Mouse (Mus musculus): ENCODE measurements around the gene 1700122O11Rik. TPM values are rescaled to one million over a fixed set of nuclear protein-coding genes. Genes with fewer than 3 reads are reported as not detected.

The 1700122O11Rik gene
- polyA plus RNA-seq, 1 experiment from 2014 or later: not detected

GRCm38 (mm10) chr17:48045631-48046030, 7.5 kb upstream of the 1700122O11Rik start:
- Histone ChIP-seq H3K4me2 (replicated peaks) (no peak overlapping the region), H3K9me3 (no peaks in the 10 kb centered on the region), H3K36me3 (no peaks in the 10 kb centered on the region), H3K4me3 (no peak overlapping the region), H3K27ac (replicated peaks) (no peak overlapping the region), H3K27me3 (no peaks in the 10 kb centered on the region), H3K9ac (replicated peaks) (no peak overlapping the region), H3K4me1 (peaks cover 13% of the 10 kb centered on the region)
- 31% methylated on average over 4 of the region's 4 CpGs for WGBS
- ATAC-seq (replicated peaks): no peak

- Histone ChIP-seq H3K27me3 (peaks cover 11% of the 10 kb centered on the region; the same call in 1 of the 2 replicates), H3K27ac (replicated peaks) (no peak overlapping the region), H3K4me1 (peaks cover 22% of the 10 kb centered on the region), H3K4me2 (replicated peaks) (no peak overlapping the region), H3K36me3 (no peaks in the 10 kb centered on the region), H3K4me3 (no peak overlapping the region), H3K9ac (replicated peaks) (no peak overlapping the region), H3K9me3 (no peaks in the 10 kb centered on the region)
- ATAC-seq (replicated peaks): no peak
- 87% methylated on average over 5 of the region's 5 CpGs for WGBS
Measured at GRCm38 (mm10) chr17:48043154-48043880, 5.2 kb upstream of the 1700122O11Rik start.

- H3K4me3 ChIP-seq: peak overlapping the region; percentile 16
- H3K27me3 ChIP-seq: peaks cover 13% of the 10 kb centered on the region; the same call in 1 of the 2 replicates
- H3K4me1 ChIP-seq: peaks cover 22% of the 10 kb centered on the region
- peak overlapping the region; percentile 37; the same call in 1 of the 2 replicates for H3K4me2 ChIP-seq (replicated peaks)
- WGBS: 3% methylated on average over 29 of the region's 29 CpGs
- H3K27ac ChIP-seq (replicated peaks): peak overlapping the region; percentile 67
- peak; percentile 70 for ATAC-seq (replicated peaks)
- H3K9ac ChIP-seq (replicated peaks): peak overlapping the region; percentile 14; the same call in 1 of the 2 replicates
- H3K9me3 ChIP-seq: no peaks in the 10 kb centered on the region
- H3K36me3 ChIP-seq: no peaks in the 10 kb centered on the region
Measured at GRCm38 (mm10) chr17:48041351-48042287, 3.5 kb upstream of the 1700122O11Rik start.

GRCm38 (mm10) chr17:48039232-48039866, 1.3 kb upstream of the 1700122O11Rik start:
- WGBS: 15% methylated on average over 14 of the region's 14 CpGs
- H3K36me3 ChIP-seq: no peaks in the 10 kb centered on the region
- H3K4me1 ChIP-seq: peaks cover 22% of the 10 kb centered on the region
- no peak overlapping the region for H3K9ac ChIP-seq (replicated peaks)
- H3K4me3 ChIP-seq: no peak overlapping the region
- no peaks in the 10 kb centered on the region for H3K9me3 ChIP-seq
- H3K27ac ChIP-seq (replicated peaks): no peak overlapping the region
- 0 out of 2 replicates have a peak overlapping the region, but pooled peaks have one; percentile 30 for H3K4me2 ChIP-seq (replicated peaks)
- H3K27me3 ChIP-seq: peaks cover 13% of the 10 kb centered on the region; the same call in 1 of the 2 replicates
- ATAC-seq (replicated peaks): peak; percentile 33; the same call in 1 of the 2 replicates

GRCm38 (mm10) chr17:48036921-48037320, 1.2 kb downstream of the 1700122O11Rik start:
- no peak overlapping the region for H3K27ac ChIP-seq (replicated peaks)
- WGBS: 78% methylated on average over 3 of the region's 3 CpGs
- no peak overlapping the region for H3K4me2 ChIP-seq (replicated peaks)
- H3K36me3 ChIP-seq: no peaks in the 10 kb centered on the region
- no peak overlapping the region for H3K9ac ChIP-seq (replicated peaks)
- ATAC-seq (replicated peaks): no peak
- H3K4me3 ChIP-seq: no peak overlapping the region
- H3K4me1 ChIP-seq: peaks cover 16% of the 10 kb centered on the region
- H3K9me3 ChIP-seq: no peaks in the 10 kb centered on the region
- H3K27me3 ChIP-seq: peaks cover 13% of the 10 kb centered on the region; the same call in 1 of the 2 replicates

GRCm38 (mm10) chr17:48031521-48032430, 6.3 kb downstream of the 1700122O11Rik start:
- no peak overlapping the region for H3K27ac ChIP-seq (replicated peaks)
- peak overlapping the region; percentile 60 for H3K4me2 ChIP-seq (replicated peaks)

GRCm38 (mm10) chr17:48029241-48029640, 8.9 kb downstream of the 1700122O11Rik start:
- ATAC-seq (replicated peaks): peak; percentile 77
- H3K27ac ChIP-seq (replicated peaks): peak overlapping the region; percentile 80
- H3K4me3 ChIP-seq: no peak overlapping the region
- peak overlapping the region; percentile 29; the same call in 1 of the 2 replicates for H3K4me2 ChIP-seq (replicated peaks)
- 4% methylated on average over 12 of the region's 12 CpGs for WGBS
- H3K9ac ChIP-seq (replicated peaks): no peak overlapping the region; the same call in 1 of the 2 replicates
- H3K4me1 ChIP-seq: peaks cover 39% of the 10 kb centered on the region
- H3K36me3 ChIP-seq: no peaks in the 10 kb centered on the region
- no peaks in the 10 kb centered on the region for H3K9me3 ChIP-seq
- H3K27me3 ChIP-seq: peaks cover 8% of the 10 kb centered on the region; the same call in 1 of the 2 replicates

More at GRCm38 (mm10) chr17:48031521-48032430, 6.3 kb downstream of the 1700122O11Rik start:
- no peaks in the 10 kb centered on the region for H3K9me3 ChIP-seq
- 5% methylated on average over 42 of the region's 42 CpGs for WGBS
- peak overlapping the region; percentile 29 for H3K9ac ChIP-seq (replicated peaks)
- no peaks in the 10 kb centered on the region for H3K36me3 ChIP-seq
- H3K27me3 ChIP-seq: peaks cover 5% of the 10 kb centered on the region; the same call in 1 of the 2 replicates
- H3K4me3 ChIP-seq: peak overlapping the region; percentile 32
- H3K4me1 ChIP-seq: peaks cover 39% of the 10 kb centered on the region
- peak; percentile 33; the same call in 1 of the 2 replicates for ATAC-seq (replicated peaks)

GRCm38 (mm10) chr17:48028250-48028649, 9.8 kb downstream of the 1700122O11Rik start:
- Histone ChIP-seq H3K36me3 (no peaks in the 10 kb centered on the region), H3K9ac (replicated peaks) (no peak overlapping the region), H3K4me2 (replicated peaks) (no peak overlapping the region), H3K4me3 (no peak overlapping the region), H3K27me3 (peaks cover 8% of the 10 kb centered on the region; the same call in 1 of the 2 replicates), H3K27ac (replicated peaks) (no peak overlapping the region), H3K9me3 (no peaks in the 10 kb centered on the region), H3K4me1 (peaks cover 39% of the 10 kb centered on the region)
- 80% methylated on average over 5 of the region's 5 CpGs for WGBS
- ATAC-seq (replicated peaks): no peak

GRCm38 (mm10) chr17:48027677-48028076, 10.4 kb downstream of the 1700122O11Rik start:
- no peak overlapping the region for H3K27ac ChIP-seq (replicated peaks)
- H3K9ac ChIP-seq (replicated peaks): no peak overlapping the region
- no peak overlapping the region for H3K4me3 ChIP-seq
- 50% methylated on average over 6 of the region's 6 CpGs for WGBS
- no peak overlapping the region for H3K4me2 ChIP-seq (replicated peaks)
- ATAC-seq (replicated peaks): no peak
- no peaks in the 10 kb centered on the region for H3K36me3 ChIP-seq
- peaks cover 43% of the 10 kb centered on the region for H3K4me1 ChIP-seq
- H3K27me3 ChIP-seq: peaks cover 8% of the 10 kb centered on the region; the same call in 1 of the 2 replicates
- H3K9me3 ChIP-seq: no peaks in the 10 kb centered on the region

GRCm38 (mm10) chr17:48027019-48027418, 11.1 kb downstream of the 1700122O11Rik start:
- Histone ChIP-seq H3K4me1 (peaks cover 44% of the 10 kb centered on the region), H3K4me2 (replicated peaks) (no peak overlapping the region), H3K4me3 (no peak overlapping the region), H3K27me3 (peaks cover 8% of the 10 kb centered on the region; the same call in 1 of the 2 replicates), H3K36me3 (no peaks in the 10 kb centered on the region), H3K9me3 (no peaks in the 10 kb centered on the region), H3K9ac (replicated peaks) (no peak overlapping the region), H3K27ac (replicated peaks) (no peak overlapping the region)
- no peak for ATAC-seq (replicated peaks)
- WGBS: 94% methylated on average over 5 of the region's 5 CpGs

Data from forebrain, embryonic 15.5 days (tissue).